Mouse (Mus musculus): ENCODE results near the gene Gabarapl1. TPM values are rescaled to one million over a fixed set of nuclear protein-coding genes. Genes with fewer than 3 reads are reported as not detected.
"Not testable (repeated sequence)": the region's sequence is repeated elsewhere in the genome, so short reads cannot be mapped to it uniquely, and the experiment has no call there.

The Gabarapl1 gene
- 100 to 1,000 TPM; 141 to 191 TPM for total RNA-seq (2021)
- long read RNA-seq, experiment 1, transcript Gabarapl1-201 (4 exons, 1,820 nt), result major isoform, 328 of 750 reads
- long read RNA-seq, experiment 1, partial matches to known transcripts, result 414 of 750 reads
- long read RNA-seq, experiment 1, other reads (novel, unspliced or antisense), result 3 of 750 reads
- long read RNA-seq, experiment 2, transcript Gabarapl1-201 (4 exons, 1,820 nt), result major isoform, 63 of 506 reads
- long read RNA-seq, experiment 2, partial matches to known transcripts, result 443 of 506 reads
- long read RNA-seq, experiment 2, other reads (novel, unspliced or antisense), result 0 of 506 reads

DNA sequence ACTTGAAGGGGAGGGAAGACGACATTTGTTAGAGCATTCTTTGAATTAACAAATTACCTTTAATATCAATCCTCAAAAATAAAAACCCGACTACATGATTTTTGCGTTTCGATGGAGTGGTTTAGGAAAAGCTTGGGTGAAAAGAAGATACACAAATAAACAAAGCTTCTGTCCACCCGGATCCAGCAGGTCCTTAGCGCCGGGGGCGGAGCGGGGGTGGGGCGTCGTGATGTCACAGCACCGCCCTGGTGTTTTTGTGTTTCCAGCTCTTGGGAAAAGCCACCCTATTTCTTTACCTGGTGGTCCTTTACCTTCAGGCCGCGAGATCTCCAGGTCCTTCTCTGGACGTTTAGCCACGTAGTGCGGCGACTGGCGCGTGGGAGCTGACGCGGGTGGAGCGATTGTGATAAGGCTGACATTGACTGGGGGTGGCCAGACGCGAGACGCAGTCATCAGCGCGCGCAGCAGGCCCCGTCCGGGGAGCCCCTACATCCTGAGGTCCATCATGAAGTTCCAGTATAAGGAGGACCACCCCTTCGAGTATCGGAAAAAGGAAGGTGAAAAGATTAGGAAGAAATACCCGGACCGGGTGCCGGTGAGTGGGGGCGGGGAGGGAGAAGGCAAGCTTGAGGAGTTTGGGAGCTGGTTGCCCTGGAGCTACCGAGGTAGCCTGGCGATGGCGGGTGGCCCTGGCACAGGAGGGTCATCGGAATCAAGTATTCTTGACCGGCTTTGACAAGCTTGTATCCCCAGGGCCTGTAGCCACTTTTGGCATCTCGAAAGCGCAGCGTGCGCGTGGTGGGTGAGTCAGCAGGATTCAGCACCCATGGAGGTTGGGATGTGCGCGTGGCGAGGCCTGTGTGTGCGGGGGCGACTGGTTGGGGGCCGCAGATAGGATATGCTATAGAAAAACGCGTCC is at the start of gene Gabarapl1:
Gene Gabarapl1 (plus strand): TSS at position 219 of the 919 bp plus-strand sequence.
- peak; percentile 91 for DNase-seq

DNA sequence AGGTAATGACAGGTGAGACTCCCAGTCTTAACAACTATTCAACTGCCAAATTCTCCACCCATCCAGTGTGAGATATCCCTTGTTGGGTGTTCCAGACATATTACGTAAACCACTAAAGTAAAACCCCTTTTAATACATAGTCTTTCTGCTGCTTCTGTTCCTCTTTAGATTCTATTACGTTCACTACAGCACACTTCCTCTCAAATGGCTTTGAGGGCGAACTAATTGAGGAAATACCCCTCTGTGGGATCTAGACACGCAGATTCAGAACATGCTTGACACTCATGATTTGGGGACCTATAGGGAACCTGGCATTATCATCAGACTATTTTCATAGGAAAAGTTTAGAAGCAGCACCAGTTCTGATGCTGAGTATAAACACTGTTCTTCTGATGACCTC is 38.0 kb upstream of the Gabarapl1 start:
- DNase-seq, result no peak

DNA sequence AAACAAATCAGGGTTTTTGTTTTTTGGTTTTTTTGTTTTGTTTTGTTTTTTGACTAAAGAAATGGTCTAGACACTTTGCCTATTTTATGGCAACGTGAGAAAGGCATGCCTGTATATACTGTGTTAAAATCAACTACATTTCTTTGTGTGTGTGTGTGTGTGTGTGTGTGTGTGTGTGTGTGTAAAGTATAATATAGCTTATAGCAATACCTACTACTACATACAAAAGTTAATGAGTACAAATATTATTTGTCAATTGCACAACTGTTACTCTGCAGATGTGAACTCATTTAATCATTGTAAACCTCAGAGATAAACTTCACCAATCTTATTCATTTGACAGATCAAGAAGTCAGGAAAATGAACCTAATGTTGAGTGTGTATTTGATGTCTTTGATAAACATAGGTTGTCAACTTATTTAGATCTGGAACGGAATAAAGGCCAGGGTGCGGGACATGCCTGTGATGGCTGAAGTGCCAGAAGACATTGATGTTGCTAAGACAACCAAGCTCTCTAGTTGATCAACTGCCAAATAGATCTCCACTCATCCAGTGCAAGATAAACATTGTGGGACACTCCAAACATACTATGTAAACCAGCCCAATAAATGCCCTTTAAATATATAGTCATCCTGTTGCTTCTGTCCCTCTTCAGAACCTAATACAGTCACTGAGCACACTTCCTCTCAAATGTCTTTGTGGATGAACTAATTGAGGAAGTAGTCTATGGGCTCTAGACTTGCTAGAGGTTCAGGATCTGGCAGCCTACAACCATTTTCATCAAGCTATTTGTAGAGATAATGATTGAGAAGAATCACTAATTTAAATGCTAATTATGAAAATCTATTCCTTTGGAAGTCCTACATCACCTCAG is 35.4 kb upstream of the Gabarapl1 start:
- DNase-seq, result no peak

DNA sequence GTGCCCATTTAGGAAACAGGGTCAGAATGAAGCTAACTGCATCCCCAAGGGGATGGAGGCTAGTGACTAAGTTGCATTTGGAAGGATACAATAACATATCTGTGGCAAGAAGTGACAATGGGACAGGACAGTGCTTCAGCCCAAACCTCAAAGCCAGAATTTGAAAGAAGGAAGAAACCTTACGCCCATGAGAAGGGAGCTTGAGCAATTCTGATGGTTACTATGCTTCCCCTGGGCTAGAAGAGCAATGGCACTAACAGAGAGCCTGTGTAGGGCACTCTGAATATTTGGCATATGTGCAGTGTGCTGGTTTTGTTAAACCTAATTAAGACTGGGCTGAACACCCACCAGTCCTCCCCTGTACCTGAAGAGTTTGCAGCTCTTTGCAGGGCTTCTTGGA is 33.4 kb upstream of the Gabarapl1 start:
- not testable (repeated sequence) for DNase-seq

DNA sequence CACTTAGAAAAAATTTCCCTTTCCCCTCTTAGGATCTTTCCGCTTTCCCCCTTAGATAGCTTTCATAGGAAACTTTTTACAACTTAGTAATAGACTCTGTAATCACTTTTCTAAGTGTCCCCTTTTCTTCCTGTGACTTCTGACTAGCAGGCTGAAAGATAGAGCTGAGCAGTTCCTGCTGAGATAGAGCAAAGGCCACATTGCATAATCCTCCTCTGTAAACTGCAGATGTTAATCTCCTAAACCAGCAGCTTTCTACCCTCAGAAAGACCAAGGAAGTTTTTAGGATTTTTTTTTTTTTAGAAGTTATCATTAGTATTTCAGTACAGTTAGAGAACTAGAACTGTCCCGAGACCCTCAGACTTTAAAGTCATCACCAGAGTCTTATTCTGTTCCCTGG is 29.5 kb upstream of the Gabarapl1 start:
- no peak for DNase-seq

DNA sequence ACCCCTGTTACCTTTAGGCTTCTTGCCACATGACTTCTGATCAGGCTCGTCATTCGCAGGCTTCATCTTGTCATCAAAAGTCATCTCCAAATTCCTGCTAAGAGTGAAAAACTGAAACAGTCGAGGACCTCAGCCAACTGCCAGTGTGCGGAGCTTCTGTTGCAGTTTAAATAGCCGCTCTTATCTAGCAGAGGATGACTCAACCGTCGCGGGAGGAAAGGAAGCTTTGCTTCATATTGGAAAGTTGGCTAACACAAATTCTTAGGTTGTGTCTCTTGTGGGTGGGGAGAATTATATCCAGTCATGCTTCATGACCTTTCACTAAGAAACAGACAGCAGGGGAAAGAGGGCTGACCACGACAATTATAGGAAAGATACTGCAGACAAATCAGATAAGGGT is 25.9 kb upstream of the Gabarapl1 start, which contains the start of gene Olr1:
Gene Olr1 (minus strand): TSS at position 142 of the 400 bp plus-strand sequence.
- DNase-seq, result no peak

DNA sequence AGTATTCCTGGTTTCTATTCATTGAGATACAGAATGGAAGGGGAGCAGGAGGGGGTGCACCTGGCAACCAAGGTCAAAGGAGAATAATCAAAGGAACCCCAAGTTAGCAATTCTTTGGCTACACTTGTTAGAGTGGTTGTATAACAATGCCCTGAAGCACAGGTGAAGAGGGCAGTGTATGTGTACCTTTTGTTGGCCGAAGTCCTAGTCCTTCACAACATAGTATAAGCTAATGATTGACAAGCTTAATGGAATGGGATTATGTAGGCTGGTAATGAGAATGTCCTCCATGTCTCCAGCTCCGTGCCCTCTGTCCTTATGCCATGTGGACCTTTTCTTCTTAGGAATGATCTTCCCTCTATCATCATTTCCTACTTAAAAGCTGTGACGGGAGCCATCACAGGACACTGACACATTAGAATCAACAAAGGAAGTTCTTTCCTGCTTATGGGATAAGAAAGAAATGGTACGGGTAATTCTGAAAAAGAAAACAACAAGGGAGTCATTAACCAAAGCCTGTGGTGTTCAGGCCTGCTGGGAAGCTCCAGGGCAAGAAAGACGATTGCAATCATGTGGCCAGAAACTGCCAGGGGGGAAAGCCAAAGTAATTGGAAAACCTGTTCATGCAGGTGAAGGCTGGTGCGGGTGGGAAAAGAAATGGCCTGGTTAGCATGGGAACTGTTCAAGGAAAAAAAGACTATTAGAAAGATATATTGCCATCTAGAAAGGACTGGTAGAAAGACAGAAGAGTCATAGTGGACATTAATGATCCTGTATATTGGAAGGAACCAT is 22.6 kb upstream of the Gabarapl1 start:
- no peak for DNase-seq

DNA sequence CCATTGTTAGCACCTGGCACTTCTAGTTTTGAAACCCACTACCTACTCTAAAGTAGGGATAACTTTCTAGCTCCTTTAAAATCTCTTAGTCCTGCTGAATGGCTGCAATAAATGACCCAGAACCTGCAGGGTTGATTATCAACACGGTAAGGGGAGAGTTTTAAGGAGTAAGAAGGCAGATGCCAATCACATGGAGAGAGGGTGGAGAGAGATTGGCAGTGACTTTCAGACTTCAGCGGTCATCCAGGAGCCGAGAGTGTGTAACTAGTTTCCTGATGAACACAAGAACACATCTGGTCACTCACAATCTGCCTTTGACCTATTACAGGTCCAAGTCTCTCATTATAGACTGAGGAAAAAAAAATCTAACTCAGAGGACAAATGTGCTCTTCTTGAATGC is 20.6 kb upstream of the Gabarapl1 start, which contains the start of gene Tmem52b:
Gene Tmem52b (plus strand): TSS at position 189 of the 400 bp plus-strand sequence.
- no peak for DNase-seq

DNA sequence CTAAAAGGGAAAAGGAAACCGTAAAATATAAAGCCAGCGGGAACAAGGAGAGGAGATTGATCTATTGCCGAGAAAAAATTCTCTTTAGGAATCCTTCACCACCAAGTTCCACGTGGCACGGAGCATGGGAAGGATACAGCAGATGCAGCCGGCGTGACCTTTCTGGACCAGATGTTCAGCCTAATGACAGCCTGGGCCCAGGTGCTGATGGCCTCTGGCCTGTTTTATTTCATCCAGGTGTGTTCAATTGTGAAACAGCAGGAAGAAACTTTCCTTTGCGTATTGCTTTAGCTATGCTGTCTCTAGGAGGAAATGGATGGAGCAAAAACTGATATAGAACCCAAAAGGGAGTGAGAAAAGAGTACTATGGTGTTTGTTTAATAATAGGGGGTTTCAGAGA is 20.1 kb upstream of the Gabarapl1 start:
- DNase-seq, result no peak

DNA sequence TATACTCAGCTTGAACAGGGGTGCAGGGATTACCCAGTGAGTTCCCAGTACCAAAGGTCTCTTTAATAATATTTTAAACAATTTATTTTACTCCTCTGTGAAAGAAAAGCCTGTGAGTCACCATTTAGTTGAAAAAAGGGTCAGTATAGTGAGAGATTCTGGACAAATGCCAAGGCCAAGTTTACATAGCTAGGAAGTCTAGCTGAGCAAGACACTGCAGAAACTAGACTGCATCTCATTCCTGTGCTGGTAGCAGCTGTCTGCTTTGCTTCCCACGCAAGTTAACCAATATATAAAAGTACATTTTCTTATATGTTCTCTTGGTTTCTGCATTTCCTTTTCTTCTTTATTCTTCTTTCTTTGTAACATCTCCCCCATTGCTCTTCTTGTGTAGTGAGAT is 19.6 kb upstream of the Gabarapl1 start:
- DNase-seq, result no peak

DNA sequence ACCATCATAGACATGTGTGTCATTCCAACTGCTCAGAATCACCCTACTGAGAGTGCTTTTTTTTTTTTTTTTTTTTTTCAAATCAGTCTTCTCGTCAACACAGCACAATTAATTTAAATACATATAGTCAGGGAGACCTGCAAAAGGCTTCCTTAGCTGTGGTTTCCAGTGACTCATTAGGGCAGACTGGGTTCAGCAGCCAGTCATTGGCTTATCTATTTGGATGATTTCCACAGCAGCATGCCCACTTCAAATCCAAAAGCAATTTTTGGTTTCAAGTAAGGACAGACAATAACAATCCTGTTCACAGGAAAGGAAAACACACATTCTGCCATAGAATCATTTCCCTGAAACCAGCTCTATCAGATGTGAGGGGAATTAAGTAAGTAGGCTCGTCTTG is 18.6 kb upstream of the Gabarapl1 start:
- DNase-seq, result no peak

DNA sequence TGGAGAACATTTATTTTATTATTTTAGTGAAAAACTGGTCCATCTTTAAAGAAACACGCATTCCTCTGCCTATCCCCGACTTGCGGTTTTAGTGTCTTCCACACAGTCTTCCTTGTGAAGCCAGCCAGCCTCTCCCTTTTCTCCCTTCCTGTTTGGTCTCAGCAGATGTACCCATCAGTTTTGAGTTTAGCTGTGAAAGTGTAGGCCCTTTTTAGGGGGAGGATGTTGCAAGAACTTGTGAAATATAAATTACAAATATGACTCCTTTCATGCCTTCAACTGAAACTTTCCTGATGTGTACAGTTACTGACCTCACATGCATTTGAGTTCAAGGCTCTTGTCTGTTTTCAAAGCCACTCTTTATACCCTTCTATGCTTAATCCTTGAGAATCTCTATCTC is 17.9 kb upstream of the Gabarapl1 start:
- no peak for DNase-seq

DNA sequence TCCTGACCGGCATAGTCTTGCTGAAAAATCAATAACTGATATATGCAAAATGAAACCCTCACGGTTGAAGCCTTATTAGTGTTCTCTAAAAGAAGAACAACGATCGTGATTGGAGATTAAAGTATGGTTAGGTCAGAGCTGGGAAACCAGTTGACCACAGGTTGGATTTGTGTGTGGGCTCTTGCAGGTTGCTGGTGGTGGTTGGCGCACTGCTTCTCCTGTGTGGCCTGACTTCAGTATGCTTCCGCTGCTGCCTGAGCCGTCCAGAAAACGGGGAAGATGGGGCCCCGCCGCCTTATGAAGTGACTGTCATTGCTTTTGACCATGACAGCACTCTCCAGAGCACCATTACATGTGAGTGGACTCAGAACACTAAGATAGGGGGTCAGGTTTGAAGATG is 16.6 kb upstream of the Gabarapl1 start:
- DNase-seq, result no peak

DNA sequence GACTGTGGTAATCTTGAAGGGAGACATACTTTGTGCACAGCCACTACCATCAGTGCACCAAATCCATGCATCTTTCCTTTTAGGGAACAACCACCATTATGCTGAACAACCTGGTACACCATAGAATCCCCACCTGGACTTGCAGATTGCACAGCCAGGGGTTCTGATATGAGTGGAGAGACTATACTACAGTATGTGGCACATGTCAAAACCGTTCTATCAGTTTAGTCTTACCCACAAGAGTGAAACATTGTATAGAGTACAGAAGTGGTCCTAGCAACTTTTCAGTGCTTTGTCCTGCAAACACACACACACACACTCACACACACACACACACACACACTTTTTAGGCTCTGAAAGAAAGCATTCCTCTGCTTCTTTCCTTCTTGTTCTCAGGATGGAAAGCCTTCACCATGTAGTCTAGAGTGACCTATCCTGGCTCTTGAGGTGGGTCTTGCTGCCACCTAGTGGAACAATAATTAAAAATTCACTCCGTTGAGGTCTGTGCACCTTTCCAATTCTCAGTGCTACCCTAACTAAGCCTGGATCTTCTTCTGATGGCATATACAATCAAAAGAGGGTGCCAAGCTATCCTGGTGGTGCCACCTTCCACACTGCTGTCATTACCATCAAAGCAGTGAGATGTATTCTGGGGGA is 15.1 kb upstream of the Gabarapl1 start:
- DNase-seq, result peak; percentile 31

DNA sequence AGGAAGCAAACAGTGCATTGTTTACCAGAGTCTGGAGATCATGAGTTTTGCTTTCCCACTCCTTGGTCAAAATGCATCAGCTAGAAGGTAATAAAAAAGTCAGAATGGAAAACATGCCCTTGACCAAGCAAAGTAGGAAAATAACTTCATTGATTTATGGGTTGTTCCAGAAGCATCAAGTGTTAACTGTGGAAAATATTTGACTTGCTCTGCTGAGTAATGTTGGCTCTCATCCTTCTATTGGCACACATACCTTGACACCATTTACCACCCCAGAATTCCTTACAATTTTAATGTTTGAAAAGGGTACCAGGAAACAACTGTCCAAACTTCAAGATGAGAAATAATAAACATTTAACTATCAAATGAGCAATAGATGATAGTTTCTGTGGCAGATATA is 6.9 kb upstream of the Gabarapl1 start:
- no peak for DNase-seq

DNA sequence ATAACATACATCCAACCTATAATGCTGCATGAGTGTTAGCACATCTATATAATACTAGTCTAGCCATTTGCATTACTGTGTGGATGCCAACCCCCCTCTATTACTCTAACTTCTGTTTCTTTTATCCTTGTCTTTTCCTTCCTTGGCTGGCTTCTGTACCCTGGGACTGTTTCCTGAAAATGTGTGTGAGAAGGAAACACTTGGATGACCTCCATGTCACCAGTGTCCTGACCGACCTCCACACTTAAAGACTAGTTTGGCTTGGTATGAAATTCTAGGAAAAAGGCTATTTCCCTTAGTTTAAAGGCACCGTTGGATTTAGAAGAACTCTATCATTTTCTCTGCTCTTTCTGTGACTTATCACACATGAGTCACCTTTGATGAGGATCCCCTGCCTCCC is 5.5 kb upstream of the Gabarapl1 start:
- DNase-seq, result no peak

DNA sequence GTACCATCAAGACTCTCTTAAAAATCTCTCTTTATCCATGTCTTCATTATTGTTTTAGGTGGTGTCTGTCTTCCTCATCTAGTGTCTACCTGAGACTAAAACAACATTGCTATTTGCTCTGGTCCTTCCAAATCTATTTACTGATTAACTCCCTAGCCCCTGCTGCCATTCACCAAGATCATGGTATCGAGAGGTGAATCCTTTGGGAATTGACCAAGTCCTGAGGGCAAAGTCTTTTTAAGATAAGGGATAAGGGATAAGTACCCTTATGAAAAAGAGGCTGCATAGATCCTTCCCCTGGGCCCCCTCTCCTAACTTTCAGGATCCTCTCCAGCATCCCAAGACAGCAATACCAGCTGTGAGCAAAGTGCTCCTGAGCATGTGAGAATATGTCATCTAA is 3.4 kb upstream of the Gabarapl1 start:
- DNase-seq, result no peak

DNA sequence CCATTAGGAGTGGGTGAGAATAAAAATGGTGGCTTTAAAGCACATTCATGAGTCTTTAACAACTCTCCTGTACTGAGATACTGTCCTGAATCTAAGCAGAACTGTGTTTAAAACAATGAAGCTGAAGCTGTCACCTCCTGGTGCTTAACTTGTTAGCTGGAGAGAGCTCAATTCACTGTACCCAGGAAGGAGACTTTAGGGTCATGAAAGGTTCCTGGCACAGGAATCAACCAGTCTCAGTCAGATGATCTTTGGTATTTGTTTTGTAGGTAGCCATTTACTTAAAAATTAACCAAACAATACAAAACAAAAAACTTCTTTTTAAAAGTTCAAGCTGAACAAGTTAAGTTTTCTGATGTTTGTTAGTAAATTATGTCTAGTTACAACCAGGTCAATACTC is 2.7 kb upstream of the Gabarapl1 start:
- DNase-seq, result no peak

DNA sequence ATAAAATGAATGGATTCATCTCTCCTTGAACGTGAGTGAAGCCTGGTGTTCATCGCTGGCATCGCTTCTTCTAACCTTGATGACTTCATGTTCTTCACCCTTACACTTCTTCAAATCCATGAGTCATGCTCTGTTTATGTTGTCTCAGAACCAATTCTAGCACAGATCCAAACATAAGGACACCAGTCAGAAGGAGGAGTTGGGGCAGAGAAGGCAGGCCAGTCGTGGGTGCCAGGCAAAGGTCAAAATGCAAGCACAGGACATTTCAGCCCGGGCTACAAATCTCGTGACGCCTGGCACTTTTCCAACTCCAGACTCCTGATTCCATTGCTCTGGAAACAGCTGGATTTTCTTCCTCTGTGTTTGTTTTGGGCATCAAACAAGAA is 411 bp upstream of the Gabarapl1 start:
- peak; percentile 85 for DNase-seq

DNA sequence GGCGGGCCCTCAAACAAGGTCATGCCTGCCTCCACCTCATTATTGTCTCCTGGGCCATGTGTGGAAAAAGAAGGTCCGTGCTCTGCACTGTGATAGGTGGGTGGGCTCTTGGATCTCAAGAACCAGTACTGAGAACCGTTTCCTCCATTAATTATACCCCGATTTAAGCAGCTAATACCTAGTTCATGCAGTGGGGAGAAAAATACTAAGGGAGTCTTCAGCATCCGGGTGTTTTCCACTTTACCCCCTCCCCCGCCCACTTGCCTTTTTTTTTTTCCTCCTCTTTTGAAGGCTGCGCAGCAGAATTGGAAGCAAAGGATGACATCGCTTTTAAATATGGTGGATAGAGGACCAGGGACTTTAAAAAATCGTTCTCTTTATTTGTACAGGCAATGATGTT is 1.1 kb downstream of the Gabarapl1 start:
- peak; percentile 12 for DNase-seq

DNA sequence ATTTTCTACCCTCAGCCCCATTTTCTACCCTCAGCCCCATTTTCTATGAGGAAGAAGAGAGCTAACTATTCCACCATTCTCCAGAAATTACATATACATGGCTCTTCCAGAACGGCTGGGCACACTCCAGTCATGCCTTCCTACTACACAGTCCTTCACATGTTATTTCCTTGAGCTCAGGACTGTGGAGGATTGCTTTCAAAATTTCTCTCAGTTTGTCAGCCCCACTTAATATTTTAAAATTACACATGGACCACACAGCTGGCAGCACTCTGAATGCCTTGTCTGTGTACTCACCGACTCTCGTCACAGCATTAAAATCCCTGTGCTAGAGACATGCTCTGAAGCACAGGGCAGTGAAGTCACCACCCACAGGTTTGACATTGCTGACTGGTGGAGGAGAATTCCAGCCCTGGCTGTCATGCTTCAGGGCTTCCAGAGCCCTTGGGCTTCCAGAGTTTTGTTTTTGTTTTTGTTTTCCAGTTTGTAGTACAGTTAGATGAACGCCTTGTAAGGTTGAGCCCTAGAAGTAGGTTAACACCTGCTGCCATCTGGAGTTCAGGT is 1.7 kb downstream of the Gabarapl1 start:
- no peak for DNase-seq
